Comparison of ENCODE assay signal across 8 mouse cellular contexts in genomic region chr1:172325680-172326535, GRCm38 (mm10). TPM values are rescaled to one million over a fixed set of nuclear protein-coding genes. Genes with fewer than 3 reads are reported as not detected.
DNase-seq lines count a peak whose midpoint lies in the region; ATAC-seq and TF ChIP-seq lines count a peak whose summit lies in the region.

No protein-coding gene starts in this region.

- 17% methylated on average over 94 of the region's 94 CpGs for WGBS in heart, embryonic 15.5 days
- 19% methylated on average over 90 of the region's 94 CpGs for WGBS in kidney, postnatal 0 days
- 14% methylated on average over 87 of the region's 94 CpGs for WGBS in lung, embryonic 16.5 days
- WGBS in olfactory bulb, adult 2 months = 28% methylated on average over 94 of the region's 94 CpGs

- TF ChIP-seq POLR2A in cortical plate, adult 2 months (IDR thresholded peaks at IDR 0.05; ENCODE audit: extremely low read depth, insufficient read depth, low read length) = peak; percentile 33; the same call in 1 of the 2 replicates
- no peak for TF ChIP-seq POLR2A in olfactory bulb, adult 2 months (IDR thresholded peaks at IDR 0.05; ENCODE audit: insufficient read depth, low read depth, low read length)

- peak overlapping the region; percentile 90 for H3K27ac ChIP-seq in cortical plate, adult 2 months (ENCODE audit: insufficient read depth, low read length)
- H3K27ac ChIP-seq in heart, embryonic 15.5 days = no peak overlapping the region
- no peak overlapping the region for H3K27ac ChIP-seq in kidney, postnatal 0 days
- no peak overlapping the region for H3K27ac ChIP-seq in lung, embryonic 16.5 days (ENCODE audit: low read length)
- no peak overlapping the region for H3K27ac ChIP-seq in olfactory bulb, adult 2 months (ENCODE audit: insufficient read depth, low read depth, low read length)

- H3K36me3 ChIP-seq in heart, embryonic 15.5 days = no peaks in the 10 kb centered on the region
- H3K36me3 ChIP-seq in kidney, postnatal 0 days (ENCODE audit: insufficient read depth, low read length) = no peaks in the 10 kb centered on the region
- no peaks in the 10 kb centered on the region for H3K36me3 ChIP-seq in lung, embryonic 16.5 days (ENCODE audit: control insufficient read depth, insufficient read depth, low read length)

- H3K4me3 ChIP-seq in cortical plate, adult 2 months (ENCODE audit: insufficient read depth, low read length) = peak overlapping the region; percentile 16; the same call in 1 of the 2 replicates
- peak overlapping the region; percentile 54 for H3K4me3 ChIP-seq in heart, embryonic 15.5 days
- peak overlapping the region; percentile 35 for H3K4me3 ChIP-seq in kidney, postnatal 0 days (replicated peaks; ENCODE audit: low read depth, low read length)
- peak overlapping the region; percentile 49 for H3K4me3 ChIP-seq in lung, embryonic 16.5 days (ENCODE audit: low read length)
- H3K4me3 ChIP-seq in olfactory bulb, adult 2 months (ENCODE audit: insufficient read depth, low read depth, low read length) = peak overlapping the region; percentile 48

- peak; percentile 76 for DNase-seq in right cerebral cortex, adult 18-20 months
- no peak for DNase-seq in right cerebral cortex, postnatal 36 days (ENCODE audit: low spot score in 2 of 2)
- peak; percentile 68 for DNase-seq in kidney, postnatal 0 days (ENCODE audit: low spot score)
- DNase-seq in thymus, postnatal 25 days = peak; percentile 79

- H3K27me3 ChIP-seq in heart, embryonic 15.5 days = peaks cover 76% of the 10 kb centered on the region
- peaks cover 26% of the 10 kb centered on the region for H3K27me3 ChIP-seq in kidney, postnatal 0 days (ENCODE audit: insufficient read depth, low read length)
- peaks cover 50% of the 10 kb centered on the region for H3K27me3 ChIP-seq in lung, embryonic 16.5 days (ENCODE audit: control insufficient read depth, insufficient read depth, low read depth, low read length)

- peak overlapping the region; percentile 25 for H3K9ac ChIP-seq in heart, embryonic 15.5 days
- H3K9ac ChIP-seq in kidney, postnatal 0 days (ENCODE audit: low read depth, low read length) = peak overlapping the region; percentile 29; the same call in 1 of the 2 replicates
- H3K9ac ChIP-seq in lung, embryonic 16.5 days (ENCODE audit: low read length) = peak overlapping the region; percentile 51

- peak overlapping the region; percentile 88 for H3K4me2 ChIP-seq in heart, embryonic 15.5 days
- H3K4me2 ChIP-seq in kidney, postnatal 0 days (ENCODE audit: low read length) = peak overlapping the region; percentile 69
- peak overlapping the region; percentile 74 for H3K4me2 ChIP-seq in lung, embryonic 16.5 days (ENCODE audit: low read depth, low read length)

- ATAC-seq in heart, embryonic 15.5 days (replicated peaks; ENCODE audit: insufficient number of reproducible peaks, insufficient read depth, low FRiP score, low read depth) = no peak
- 0 out of 2 replicates have a peak, but pooled peaks have one; percentile 26 for ATAC-seq in kidney, postnatal 0 days (replicated peaks; ENCODE audit: low FRiP score, low read depth)
- ATAC-seq in lung, embryonic 16.5 days (ENCODE audit: low read depth) = peak; percentile 61

- peak; percentile 28; the same call in 1 of the 2 replicates for TF ChIP-seq CTCF in cortical plate, adult 2 months (IDR thresholded peaks at IDR 0.05; ENCODE audit: extremely low read depth, insufficient read depth, low read length)
- TF ChIP-seq CTCF in kidney, postnatal 0 days (IDR thresholded peaks at IDR 0.05; ENCODE audit: low read depth) = peak; percentile 74
- TF ChIP-seq CTCF in olfactory bulb, adult 2 months (IDR thresholded peaks at IDR 0.05; ENCODE audit: insufficient read depth, low read depth, low read length) = peak; percentile 48; the same call in 1 of the 2 replicates

- H3K4me1 ChIP-seq in cortical plate, adult 2 months (ENCODE audit: control insufficient read depth, insufficient read depth, low read length) = peaks cover 17% of the 10 kb centered on the region
- H3K4me1 ChIP-seq in heart, embryonic 15.5 days (replicated peaks) = peaks cover 12% of the 10 kb centered on the region
- no peaks in the 10 kb centered on the region for H3K4me1 ChIP-seq in kidney, postnatal 0 days (replicated peaks; ENCODE audit: insufficient read depth, low read length)
- H3K4me1 ChIP-seq in lung, embryonic 16.5 days (replicated peaks; ENCODE audit: control insufficient read depth, insufficient read depth, low read length) = peaks cover 5% of the 10 kb centered on the region; the same call in 1 of the 2 replicates
- peaks cover 38% of the 10 kb centered on the region for H3K4me1 ChIP-seq in olfactory bulb, adult 2 months (ENCODE audit: control insufficient read depth, insufficient read depth, low read length)

- no peaks in the 10 kb centered on the region for H3K9me3 ChIP-seq in heart, embryonic 15.5 days (replicated peaks)
- no peaks in the 10 kb centered on the region for H3K9me3 ChIP-seq in kidney, postnatal 0 days (replicated peaks; ENCODE audit: low read length)
- peaks cover 2% of the 10 kb centered on the region; the same call in 1 of the 2 replicates for H3K9me3 ChIP-seq in lung, embryonic 16.5 days (ENCODE audit: control insufficient read depth, low read length)

RNA-seq across cellular contexts. Expression of gene Kcnj9, which starts 3.2 kb away (rescaled TPM):
- 169 and 180 TPM in 2 replicates for polyA plus RNA-seq in cortical plate, adult 2 months (2012; rRNA removed)
- not detected in 2 replicates for polyA plus RNA-seq in heart, embryonic 15.5 days (2015; fragmentation: Nextera tagmentation; extraction: Ambion mirVana)
- polyA plus RNA-seq in kidney, postnatal 0 days (2015; fragmentation: Nextera tagmentation; extraction: Ambion mirVana) = 0.03 and 0.06 TPM in 2 replicates
- not detected in 2 replicates for polyA plus RNA-seq in lung, embryonic 16.5 days (2015; fragmentation: Nextera tagmentation; extraction: Ambion mirVana)
- not detected in 2 replicates for polyA plus RNA-seq in olfactory bulb, adult 2 months (2012; ENCODE audit: insufficient read depth, insufficient read length, low replicate concordance, missing spikeins)

RNA-seq across cellular contexts. Expression of gene Kcnj10, which starts 15.1 kb away (rescaled TPM):
- polyA plus RNA-seq in cortical plate, adult 2 months (2012; rRNA removed) = 96.8 and 102 TPM in 2 replicates
- polyA plus RNA-seq in heart, embryonic 15.5 days (2015; fragmentation: Nextera tagmentation; extraction: Ambion mirVana) = 0.03 and 0.06 TPM in 2 replicates
- polyA plus RNA-seq in kidney, postnatal 0 days (2015; fragmentation: Nextera tagmentation; extraction: Ambion mirVana) = 3.3 and 4.2 TPM in 2 replicates
- 0.15 and 0.20 TPM in 2 replicates for polyA plus RNA-seq in lung, embryonic 16.5 days (2015; fragmentation: Nextera tagmentation; extraction: Ambion mirVana)
- 93.5 and 169 TPM in 2 replicates for polyA plus RNA-seq in olfactory bulb, adult 2 months (2012; ENCODE audit: insufficient read depth, insufficient read length, low replicate concordance, missing spikeins)

RNA-seq across cellular contexts. Expression of gene Atp1a2, which starts 28.0 kb away (rescaled TPM):
- polyA plus RNA-seq in cortical plate, adult 2 months (2012; rRNA removed) = 534 and 567 TPM in 2 replicates
- polyA plus RNA-seq in heart, embryonic 15.5 days (2015; fragmentation: Nextera tagmentation; extraction: Ambion mirVana) = 17.4 and 17.9 TPM in 2 replicates
- polyA plus RNA-seq in kidney, postnatal 0 days (2015; fragmentation: Nextera tagmentation; extraction: Ambion mirVana) = 1.6 and 2.0 TPM in 2 replicates
- polyA plus RNA-seq in lung, embryonic 16.5 days (2015; fragmentation: Nextera tagmentation; extraction: Ambion mirVana) = 6.2 and 6.7 TPM in 2 replicates
- 130 and 318 TPM in 2 replicates for polyA plus RNA-seq in olfactory bulb, adult 2 months (2012; ENCODE audit: insufficient read depth, insufficient read length, low replicate concordance, missing spikeins)

RNA-seq across cellular contexts. Expression of gene Pigm, which starts 50.4 kb away (rescaled TPM):
- polyA plus RNA-seq in cortical plate, adult 2 months (2012; rRNA removed) = 6.5 TPM in 2 replicates
- 3.2 and 3.6 TPM in 2 replicates for polyA plus RNA-seq in heart, embryonic 15.5 days (2015; fragmentation: Nextera tagmentation; extraction: Ambion mirVana)
- 5.8 and 6.1 TPM in 2 replicates for polyA plus RNA-seq in kidney, postnatal 0 days (2015; fragmentation: Nextera tagmentation; extraction: Ambion mirVana)
- 5.0 and 6.2 TPM in 2 replicates for polyA plus RNA-seq in lung, embryonic 16.5 days (2015; fragmentation: Nextera tagmentation; extraction: Ambion mirVana)
- polyA plus RNA-seq in olfactory bulb, adult 2 months (2012; ENCODE audit: insufficient read depth, insufficient read length, low replicate concordance, missing spikeins) = not detected in 2 replicates

Comparison
In these comparisons a context has a peak if more than half of its experiments do, and no peak if none do; other contexts are left out.
1. DNase-seq: peak in right cerebral cortex, adult 18-20 months (single experiment), kidney, postnatal 0 days (single experiment) and thymus, postnatal 25 days (single experiment); none in right cerebral cortex, postnatal 36 days (0 of 2).
2. RNA of gene Kcnj10, which starts 15.1 kb away (polyA plus RNA-seq): 96.8 to 102 TPM in cortical plate, adult 2 months and 93.5 to 169 TPM in olfactory bulb, adult 2 months; 3.3 to 4.2 TPM in kidney, postnatal 0 days, 0.15 to 0.20 TPM in lung, embryonic 16.5 days and 0.03 to 0.06 TPM in heart, embryonic 15.5 days; every median in the first group is over 10 times any median in the second.
3. Peak in every context shown above with its lines, with median percentiles within 50 percentile points of each other: H3K4me3 ChIP-seq, CTCF ChIP-seq, H3K4me2 ChIP-seq and H3K9ac ChIP-seq.